Mouse (Mus musculus) testis, postnatal 10 days (tissue): ENCODE measurements around the gene Greb1.
"Not testable (repeated sequence)": the region's sequence is repeated elsewhere in the genome, so short reads cannot be mapped to it uniquely, and the experiment has no call there.

Experiments used
- DNase-seq: peaks from one replicate; pipeline ENCODE4 v3.0.0; 2021; ENCODE audit warnings: low spot score

Gene Greb1

GRCm38 (mm10) chr12:16763649-16764422, 36.9 kb downstream of the Greb1 start:
- no peak for DNase-seq

- DNase-seq, result no peak
Measured at GRCm38 (mm10) chr12:16761461-16761860, 39.2 kb downstream of the Greb1 start.

- no peak for DNase-seq
Measured at GRCm38 (mm10) chr12:16760246-16760645, 40.4 kb downstream of the Greb1 start.

- peak; percentile 83 for DNase-seq
Measured at GRCm38 (mm10) chr12:16754311-16754710, 46.4 kb downstream of the Greb1 start.

GRCm38 (mm10) chr12:16753555-16753954, 47.1 kb downstream of the Greb1 start:
- no peak for DNase-seq

GRCm38 (mm10) chr12:16753110-16753509, 47.6 kb downstream of the Greb1 start:
- peak; percentile 62 for DNase-seq

GRCm38 (mm10) chr12:16752236-16752840, 48.3 kb downstream of the Greb1 start:
- DNase-seq, result no peak

GRCm38 (mm10) chr12:16751609-16752008, 49.1 kb downstream of the Greb1 start:
- DNase-seq, result no peak

GRCm38 (mm10) chr12:16740059-16740458, 60.6 kb downstream of the Greb1 start:
- DNase-seq, result no peak

GRCm38 (mm10) chr12:16737266-16737665, 63.4 kb downstream of the Greb1 start:
- DNase-seq, result no peak

- no peak for DNase-seq
Measured at GRCm38 (mm10) chr12:16734698-16735097, 66.0 kb downstream of the Greb1 start.

GRCm38 (mm10) chr12:16734009-16734408, 66.7 kb downstream of the Greb1 start:
- peak; percentile 62 for DNase-seq

GRCm38 (mm10) chr12:16731121-16731741, 69.5 kb downstream of the Greb1 start:
- DNase-seq, result peak; percentile 57

GRCm38 (mm10) chr12:16730196-16730595, 70.5 kb downstream of the Greb1 start:
- no peak for DNase-seq

GRCm38 (mm10) chr12:16728221-16728620, 72.5 kb downstream of the Greb1 start:
- DNase-seq, result no peak

- no peak for DNase-seq
Measured at GRCm38 (mm10) chr12:16726229-16726628, 74.5 kb downstream of the Greb1 start.

GRCm38 (mm10) chr12:16723601-16724000, 77.1 kb downstream of the Greb1 start:
- no peak for DNase-seq

GRCm38 (mm10) chr12:16718660-16719315, 81.9 kb downstream of the Greb1 start:
- peak; percentile 73 for DNase-seq

- peak; percentile 68 for DNase-seq
Measured at GRCm38 (mm10) chr12:16717653-16718052, 83.0 kb downstream of the Greb1 start.

- no peak for DNase-seq
Measured at GRCm38 (mm10) chr12:16714616-16715015, 86.1 kb downstream of the Greb1 start.

GRCm38 (mm10) chr12:16698691-16699090, 102.0 kb downstream of the Greb1 start:
- no peak for DNase-seq

GRCm38 (mm10) chr12:16696146-16696545, 104.5 kb downstream of the Greb1 start:
- DNase-seq, result no peak

- DNase-seq, result not testable (repeated sequence)
Measured at GRCm38 (mm10) chr12:16695252-16695651, 105.4 kb downstream of the Greb1 start.
